Mouse (Mus musculus) myocyte (in vitro differentiated cells): ENCODE data around the gene Ceacam15. TPM values are rescaled to one million over a fixed set of nuclear protein-coding genes. Genes with fewer than 3 reads are reported as not detected.
"Not testable (repeated sequence)": the region's sequence is repeated elsewhere in the genome, so short reads cannot be mapped to it uniquely, and the experiment has no call there.

ENCODE experiments used
- H3K27me3 ChIP-seq: one replicate; pipeline ENCODE4 v1.6.1; 2011; ENCODE audit not compliant: control insufficient read depth, insufficient read depth, insufficient read length
- H3K36me3 ChIP-seq: one replicate; pipeline ENCODE4 v1.6.1; 2011; ENCODE audit not compliant: control insufficient read depth, insufficient read depth
- H3K4me2 ChIP-seq: one replicate; pipeline ENCODE4 v1.6.1; 2011; ENCODE audit warnings: low read depth, control low read depth
- H3K4me3 ChIP-seq: one replicate; pipeline ENCODE4 v1.5.1; 2011; ENCODE audit warnings: mild to moderate bottlenecking, control low read depth, moderate library complexity
- H3K79me2 ChIP-seq: one replicate; pipeline ENCODE4 v1.6.1; 2011; ENCODE audit not compliant: control insufficient read depth, insufficient read depth
- H3ac ChIP-seq: one replicate; pipeline ENCODE4 v1.6.1; 2011; ENCODE audit not compliant: control insufficient read depth, insufficient read length
- CEBPB ChIP-seq: IDR thresholded peaks from 2 replicates; pipeline ENCODE4 v1.6.1; 2011; ENCODE audit warnings: mild to moderate bottlenecking, moderate library complexity; ENCODE audit not compliant: poor library complexity, insufficient read depth, severe bottlenecking
- E2F4 ChIP-seq: IDR thresholded peaks from one replicate; pipeline ENCODE4 v1.6.1; 2011; ENCODE audit warnings: mild to moderate bottlenecking, control low read depth, moderate library complexity; ENCODE audit not compliant: insufficient read depth
- MAX ChIP-seq: IDR thresholded peaks from one replicate; pipeline ENCODE4 v1.6.1; 2011; ENCODE audit warnings: low read depth, mild to moderate bottlenecking, control low read depth
- MYOD1 ChIP-seq, 3 experiments: IDR thresholded peaks; one replicate each; pipeline ENCODE4 v1.6.1; 2011; ENCODE audit warnings: control low read depth in 2 of 3, low read depth in 2 of 3, mild to moderate bottlenecking in 2 of 3, moderate library complexity in 1 of 3; ENCODE audit not compliant: insufficient read length in 2 of 3, control insufficient read depth in 1 of 3
- MYOG ChIP-seq, 3 experiments: IDR thresholded peaks; one replicate each; pipeline ENCODE4 v1.6.1; 2011; ENCODE audit warnings: control low read depth in 2 of 3, low read depth in 2 of 3, mild to moderate bottlenecking in 2 of 3; ENCODE audit not compliant: insufficient read length in 2 of 3, control insufficient read depth in 1 of 3, insufficient read depth in 1 of 3
- POLR2A ChIP-seq: IDR thresholded peaks from one replicate; pipeline ENCODE4 v1.6.1; 2011; ENCODE audit warnings: low read depth, mild to moderate bottlenecking, control low read depth, moderate library complexity; ENCODE audit not compliant: insufficient read length
- POLR2AphosphoS2 ChIP-seq: IDR thresholded peaks from one replicate; pipeline ENCODE4 v1.6.1; 2011; ENCODE audit warnings: low read depth, control low read depth; ENCODE audit not compliant: insufficient read length
- REST ChIP-seq: IDR thresholded peaks from one replicate; pipeline ENCODE4 v1.6.1; 2011; ENCODE audit warnings: mild to moderate bottlenecking, control low read depth, moderate library complexity; ENCODE audit not compliant: insufficient read depth, insufficient read length
- SRF ChIP-seq: IDR thresholded peaks from one replicate; pipeline ENCODE4 v1.6.1; 2011; ENCODE audit warnings: low read depth; ENCODE audit not compliant: control insufficient read depth, insufficient read length
- TCF12 ChIP-seq: IDR thresholded peaks from one replicate; pipeline ENCODE4 v1.6.1; 2011; ENCODE audit warnings: mild to moderate bottlenecking, control low read depth; ENCODE audit not compliant: poor library complexity, insufficient read depth, severe bottlenecking
- TCF3 ChIP-seq: IDR thresholded peaks from one replicate; pipeline ENCODE4 v1.6.1; 2011; ENCODE audit warnings: low read depth, control low read depth; ENCODE audit not compliant: insufficient read length
- USF1 ChIP-seq: IDR thresholded peaks from one replicate; pipeline ENCODE4 v1.6.1; 2011; ENCODE audit warnings: low read depth, mild to moderate bottlenecking, control low read depth, moderate library complexity
- polyA plus RNA-seq: library from polyadenylated mRNA; unstranded; fragments of >200 nt; fragmentation: generic; extraction: Trizol; gene quantifications from one replicate; pipeline ENCODE4 v1.2.1, GENCODE M21; 2012; ENCODE audit warnings: missing spikeins

Ceacam15 gene
- not detected for polyA plus RNA-seq

GRCm38 (mm10) chr7:16675605-16676004 is at the start of gene Ceacam15:
Gene Ceacam15 (minus strand): TSS chr7:16675705.
- no peaks in the 10 kb centered on the region for H3K79me2 ChIP-seq
- H3ac ChIP-seq: no peak within 1 kb of the TSS
- TF ChIP-seq MYOD1 (IDR thresholded peaks at IDR 0.05; ENCODE audit: control insufficient read depth in 1 of 3, insufficient read length in 2 of 3, low read depth in 2 of 3) (no peak), CEBPB (no peak), REST (no peak), MYOG (IDR thresholded peaks at IDR 0.05; ENCODE audit: control insufficient read depth in 1 of 3, insufficient read depth in 1 of 3, insufficient read length in 2 of 3, low read depth in 2 of 3) (no peak), USF1 (no peak), MAX (no peak), E2F4 (no peak), TCF12 (no peak), SRF (no peak), POLR2AphosphoS2 (no peak), TCF3 (no peak)
- peaks cover 32% of the 10 kb centered on the region for H3K27me3 ChIP-seq
- no peaks in the 10 kb centered on the region for H3K36me3 ChIP-seq
- no peak within 1 kb of the TSS for H3K4me2 ChIP-seq
- no peak within 1 kb of the TSS for H3K4me3 ChIP-seq

- H3K36me3 ChIP-seq, H3K4me2 ChIP-seq, H3K27me3 ChIP-seq, H3K79me2 ChIP-seq, H3K4me3 ChIP-seq, H3ac ChIP-seq: not testable (repeated sequence)
Observed at GRCm38 (mm10) chr7:16722490-16722889, 47.0 kb upstream of the Ceacam15 start.

GRCm38 (mm10) chr7:16721629-16722028 is 46.1 kb upstream of the Ceacam15 start, which contains the start of gene Ceacam9:
Gene Ceacam9 (plus strand): TSS chr7:16721929.
- Histone ChIP-seq H3K36me3 (no peaks in the 10 kb centered on the region), H3ac (no peak within 1 kb of the TSS), H3K27me3 (no peaks in the 10 kb centered on the region), H3K79me2 (no peaks in the 10 kb centered on the region), H3K4me3 (no peak within 1 kb of the TSS), H3K4me2 (no peak within 1 kb of the TSS)
- TF ChIP-seq REST: no peak
- no peak for TF ChIP-seq CEBPB
- TF ChIP-seq MYOD1 (IDR thresholded peaks at IDR 0.05; ENCODE audit: control insufficient read depth in 1 of 3, insufficient read length in 2 of 3, low read depth in 2 of 3): no peak
- TF ChIP-seq MAX: no peak

- H3K27me3 ChIP-seq, H3K79me2 ChIP-seq, H3K36me3 ChIP-seq, H3K4me3 ChIP-seq, H3K4me2 ChIP-seq, H3ac ChIP-seq: not testable (repeated sequence)
Observed at GRCm38 (mm10) chr7:16716456-16717152, 41.1 kb upstream of the Ceacam15 start.

- no peaks in the 10 kb centered on the region for H3K79me2 ChIP-seq
- H3K4me3 ChIP-seq: no peak overlapping the region
- H3K36me3 ChIP-seq: no peaks in the 10 kb centered on the region
- H3K4me2 ChIP-seq: no peak overlapping the region
- no peaks in the 10 kb centered on the region for H3K27me3 ChIP-seq
- TF ChIP-seq REST: no peak
- TF ChIP-seq MYOG (IDR thresholded peaks at IDR 0.05; ENCODE audit: control insufficient read depth in 1 of 3, insufficient read depth in 1 of 3, insufficient read length in 2 of 3, low read depth in 2 of 3): no peak
- TF ChIP-seq TCF3: no peak
- TF ChIP-seq USF1: no peak
- no peak for TF ChIP-seq MAX
- TF ChIP-seq TCF12: no peak
- TF ChIP-seq MYOD1 (IDR thresholded peaks at IDR 0.05; ENCODE audit: control insufficient read depth in 1 of 3, insufficient read length in 2 of 3, low read depth in 2 of 3): no peak
- no peak for TF ChIP-seq E2F4
- TF ChIP-seq SRF: no peak
- no peak for TF ChIP-seq POLR2A
- no peak for TF ChIP-seq CEBPB
- no peak for TF ChIP-seq POLR2AphosphoS2
- no peak overlapping the region for H3ac ChIP-seq
Observed at GRCm38 (mm10) chr7:16712633-16713415, 37.3 kb upstream of the Ceacam15 start.
